Mouse (Mus musculus) B cell, adult 62 days (primary cell): ENCODE measurements around the gene Tmem52b. TPM values are rescaled to one million over a fixed set of nuclear protein-coding genes. Genes with fewer than 3 reads are reported as not detected.

Source experiments
- total RNA-seq: library from RNA; stranded (reverse); gene quantifications from 4 replicates; pipeline ENCODE4 v1.2.4, GENCODE M21; 2023

The Tmem52b gene
- not detected in 4 replicates for total RNA-seq

GRCm38 (mm10) chr6:129512367-129512766 is at the start of gene Tmem52b:
Tmem52b (plus strand) TSS chr6:129512555.

GRCm38 (mm10) chr6:129507024-129507423 is 5.3 kb upstream of the Tmem52b start, which contains the start of gene Olr1:
Olr1 (minus strand) TSS chr6:129507165.

GRCm38 (mm10) chr6:129532942-129533860 is 20.8 kb downstream of the Tmem52b start, which contains the start of gene Gabarapl1:
Gabarapl1 (plus strand) TSS chr6:129533160.

Other genes starting within 250 kb of the Tmem52b start
- 626 to 798 TPM (median 731 TPM) in 4 replicates for gene Cd69, start 237.1 kb upstream of the Tmem52b start, total RNA-seq
- not detected in 4 replicates for gene 4922502D21Rik, start 180.8 kb upstream of the Tmem52b start, total RNA-seq
- 5.8 to 8.3 TPM (median 6.3 TPM) in 4 replicates for gene Clec12a, start 169.9 kb upstream of the Tmem52b start, total RNA-seq
- not detected in 4 replicates for gene Clec12b, start 126.7 kb upstream of the Tmem52b start, total RNA-seq
- 0.55 to 2.1 TPM (median 0.75 TPM) in 3 of 4 replicates, not detected in the other for gene Clec1b, start 115.3 kb upstream of the Tmem52b start, total RNA-seq
- 0.27 to 2.0 TPM (median 0.31 TPM) in 3 of 4 replicates, not detected in the other for gene Clec9a, start 103.7 kb upstream of the Tmem52b start, total RNA-seq
- gene Clec1a, start 60.6 kb upstream of the Tmem52b start, total RNA-seq: not detected in 4 replicates
- not detected in 4 replicates for gene Olr1, start 5.4 kb upstream of the Tmem52b start, total RNA-seq
- 12.0 to 14.6 TPM (median 13.2 TPM) in 4 replicates for gene Gabarapl1, start 20.6 kb downstream of the Tmem52b start, total RNA-seq
- 0.86 to 2.4 TPM (median 1.0 TPM) in 4 replicates for gene Klre1, start 65.3 kb downstream of the Tmem52b start, total RNA-seq
- 0.70 to 3.0 TPM (median 2.2 TPM) in 4 replicates for gene Klrd1, start 79.2 kb downstream of the Tmem52b start, total RNA-seq
- gene Klrk1, start 111.3 kb downstream of the Tmem52b start, total RNA-seq: 0.60 to 1.1 TPM (median 0.79 TPM) in 4 replicates
- not detected in 4 replicates for gene Klrc3, start 130.8 kb downstream of the Tmem52b start, total RNA-seq
- 0.47 to 0.55 TPM in 2 of 4 replicates, not detected in the others for gene Klrc2, start 148.1 kb downstream of the Tmem52b start, total RNA-seq
- 1.4 to 2.0 TPM (median 1.6 TPM) in 4 replicates for gene Klrc1, start 166.4 kb downstream of the Tmem52b start, total RNA-seq
- gene Klri1, start 204.6 kb downstream of the Tmem52b start, total RNA-seq: 0.75 to 0.94 TPM in 2 of 4 replicates, not detected in the others
- 0.33 to 1.0 TPM (median 0.51 TPM) in 3 of 4 replicates, not detected in the other for gene Klri2, start 227.9 kb downstream of the Tmem52b start, total RNA-seq